Mouse (Mus musculus) liver, embryonic 14.5 days (tissue): Measurements from ENCODE around the gene Cpne5.

Experiments used
- CTCF ChIP-seq: IDR thresholded peaks from 2 replicates; pipeline ENCODE4 v1.5.1; 2016; ENCODE audit warnings: antibody characterized with exemption, low read depth, control low read depth
- EP300 ChIP-seq: IDR thresholded peaks from 2 replicates; pipeline ENCODE4 v1.6.1; 2016; ENCODE audit warnings: antibody characterized with exemption, low read depth

- TF ChIP-seq CTCF (no peak), EP300 (no peak)
These were observed at the start of gene Cpne5 for GRCm38 (mm10) chr17:29237772-29238420.
